Mouse (Mus musculus) neural tube, embryonic 11.5 days (tissue): ENCODE measurements around the gene B130006D01Rik. TPM values are rescaled to one million over a fixed set of nuclear protein-coding genes. Genes with fewer than 3 reads are reported as not detected.

ENCODE experiments used
- ATAC-seq: fragments of 200-750 bp; cut with Nextera tagmentation; 2 replicates; pipeline ENCODE4 v1.8.0; 2017; ENCODE audit warnings: moderate number of reproducible peaks, mild to moderate bottlenecking, moderate TSS enrichment, moderate library complexity; ENCODE audit not compliant: insufficient read depth, low FRiP score, low TSS enrichment
- DNase-seq: peaks from one replicate; pipeline ENCODE4 v3.0.0-alpha.2; 2015; ENCODE audit warnings: low spot score
- H3K27ac ChIP-seq: fragments of 300-500 bp; sonication (generic); 2 replicates; pipeline ENCODE4 v1.5.1; 2014; ENCODE audit warnings: low read depth, mild to moderate bottlenecking, low read length
- H3K27me3 ChIP-seq: fragments of 300-500 bp; sonication (generic); 2 replicates; pipeline ENCODE4 v1.6.1; 2014; ENCODE audit warnings: mild to moderate bottlenecking, low read length, mixed read lengths; ENCODE audit not compliant: control insufficient read depth, insufficient read depth
- H3K36me3 ChIP-seq: fragments of 300-500 bp; sonication (generic); 2 replicates; pipeline ENCODE4 v1.6.1; 2014; ENCODE audit warnings: mild to moderate bottlenecking, low read length, moderate library complexity, mixed read lengths; ENCODE audit not compliant: control insufficient read depth, insufficient read depth
- H3K4me1 ChIP-seq: fragments of 300-500 bp; sonication (generic); 2 replicates; pipeline ENCODE4 v1.6.1; 2014; ENCODE audit warnings: low read length, mixed read lengths; ENCODE audit not compliant: control insufficient read depth, insufficient read depth
- H3K4me2 ChIP-seq: fragments of 300-500 bp; sonication (generic); 2 replicates; pipeline ENCODE4 v1.6.1; 2014; ENCODE audit warnings: low read depth, mild to moderate bottlenecking, moderate library complexity
- H3K4me3 ChIP-seq: fragments of 300-500 bp; sonication (generic); 2 replicates; pipeline ENCODE4 v1.5.1; 2014; ENCODE audit warnings: low read depth, low read length
- H3K9ac ChIP-seq: fragments of 300-500 bp; sonication (generic); 2 replicates; pipeline ENCODE4 v1.6.1; 2014; ENCODE audit warnings: mild to moderate bottlenecking, low read length
- H3K9me3 ChIP-seq: fragments of 300-500 bp; sonication (generic); 2 replicates; pipeline ENCODE4 v1.6.1; 2016; ENCODE audit warnings: low read length; ENCODE audit not compliant: control insufficient read depth
- WGBS: fragments of 180-500 bp; shearing (Covaris S2); extraction: QIAGEN DNeasy Blood & Tissue Kit; methylation state at CpG from one replicate; pipeline ENCODE4 v1.1.7; 2014; 5-methylcytosine and 5-hydroxymethylcytosine counted together
- polyA plus RNA-seq: library from polyadenylated mRNA; unstranded; fragments of >200 nt; fragmentation: Nextera tagmentation; extraction: Ambion mirVana; gene quantifications from 2 replicates; pipeline ENCODE4 v1.2.1, GENCODE M21; 2014

The B130006D01Rik gene
- polyA plus RNA-seq, 1 experiment from 2014 or later: 1.1 TPM

GRCm38 (mm10) chr11:95771665-95772064 is 48.3 kb downstream of the B130006D01Rik start:
- Histone ChIP-seq H3K4me3 (no peak overlapping the region), H3K27me3 (no peaks in the 10 kb centered on the region), H3K27ac (no peak overlapping the region), H3K9me3 (no peaks in the 10 kb centered on the region), H3K4me1 (no peaks in the 10 kb centered on the region), H3K9ac (no peak overlapping the region), H3K4me2 (no peak overlapping the region), H3K36me3 (no peaks in the 10 kb centered on the region)
- no peak for ATAC-seq
- 83% methylated on average over 8 of the region's 8 CpGs for WGBS
- no peak for DNase-seq

DNA sequence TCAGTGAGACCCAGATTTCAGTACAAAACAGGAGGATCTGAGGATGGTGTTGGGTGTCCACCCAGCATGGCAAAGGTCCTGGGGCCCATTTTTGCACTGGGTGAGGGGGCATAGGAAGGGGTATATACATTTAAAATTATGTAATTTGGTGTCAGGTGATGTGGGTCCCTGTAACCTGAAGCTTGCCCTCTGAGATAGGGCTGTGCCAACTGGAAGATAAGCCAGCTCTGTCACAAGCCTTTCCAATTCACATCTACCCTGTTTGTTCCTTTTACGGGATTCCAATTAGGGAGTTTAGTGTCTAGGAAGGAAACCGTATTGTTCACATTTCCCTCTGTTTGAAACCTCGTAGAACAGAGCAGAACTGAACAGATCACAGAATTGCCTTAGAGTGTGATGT is 49.9 kb downstream of the B130006D01Rik start:
- WGBS: 87% methylated on average over 3 of the region's 3 CpGs
- Histone ChIP-seq H3K4me2 (no peak overlapping the region), H3K4me1 (no peaks in the 10 kb centered on the region), H3K27me3 (no peaks in the 10 kb centered on the region), H3K27ac (no peak overlapping the region), H3K9me3 (no peaks in the 10 kb centered on the region), H3K36me3 (no peaks in the 10 kb centered on the region), H3K9ac (no peak overlapping the region), H3K4me3 (no peak overlapping the region)
- no peak for DNase-seq
- no peak for ATAC-seq

Other genes with a start within 250 kb of the B130006D01Rik start
- gene Nxph3, start 209.0 kb upstream of the B130006D01Rik start, polyA plus RNA-seq: 0.37 and 0.66 TPM in 2 replicates
- 92.0 and 97.6 TPM in 2 replicates for gene Ngfr, start 135.9 kb upstream of the B130006D01Rik start, polyA plus RNA-seq
- 226 and 230 TPM in 2 replicates for gene Phb, start 56.6 kb upstream of the B130006D01Rik start, polyA plus RNA-seq
- gene Zfp652, start 10.9 kb upstream of the B130006D01Rik start, polyA plus RNA-seq: 11.9 and 12.3 TPM in 2 replicates
- not detected in 2 replicates for gene Phospho1, start 100.9 kb downstream of the B130006D01Rik start, polyA plus RNA-seq
- 6.6 and 8.5 TPM in 2 replicates for gene Gngt2, start 113.6 kb downstream of the B130006D01Rik start, polyA plus RNA-seq
- 0.82 and 1.4 TPM in 2 replicates for gene Abi3, start 118.9 kb downstream of the B130006D01Rik start, polyA plus RNA-seq
- gene B4galnt2, start 191.3 kb downstream of the B130006D01Rik start, polyA plus RNA-seq: not detected in 2 replicates